Mouse (Mus musculus) CH12.LX (cell line): ENCODE results near the gene Zkscan14.

Experiments
- MAFK ChIP-seq: IDR thresholded peaks from 2 replicates; pipeline ENCODE4 v1.6.1; 2011; ENCODE audit warnings: low read length, improper control_type of control experiment; ENCODE audit not compliant: insufficient replicate concordance
- MAX ChIP-seq: IDR thresholded peaks from 2 replicates; pipeline ENCODE4 v1.6.1; 2011; ENCODE audit warnings: low read length, improper control_type of control experiment
- MYC ChIP-seq: IDR thresholded peaks from 2 replicates; pipeline ENCODE4 v1.6.1; 2011; ENCODE audit warnings: low read depth, mild to moderate bottlenecking, improper control_type of control experiment, low read length
- NELFE ChIP-seq: IDR thresholded peaks from 2 replicates; pipeline ENCODE4 v1.6.1; 2011; ENCODE audit warnings: low read depth, low read length, improper control_type of control experiment
- POLR2A ChIP-seq: IDR thresholded peaks from 2 replicates; pipeline ENCODE4 v1.6.1; 2011; ENCODE audit warnings: low read depth, mild to moderate bottlenecking, improper control_type of control experiment, low read length
- RAD21 ChIP-seq: IDR thresholded peaks from 2 replicates; pipeline ENCODE4 v1.6.1; 2011; ENCODE audit warnings: low read depth, mild to moderate bottlenecking, low read length, improper control_type of control experiment, moderate library complexity
- TCF12 ChIP-seq: IDR thresholded peaks from 2 replicates; pipeline ENCODE4 v1.6.1; 2014; ENCODE audit warnings: low read depth, mild to moderate bottlenecking, inconsistent platforms, low read length, improper control_type of control experiment
- ZKSCAN1 ChIP-seq: IDR thresholded peaks from 2 replicates; pipeline ENCODE4 v1.6.1; 2012; ENCODE audit warnings: low read depth, inconsistent platforms, low read length, improper control_type of control experiment, borderline replicate concordance
- ZMIZ1 ChIP-seq: IDR thresholded peaks from 2 replicates; pipeline ENCODE4 v1.6.1; 2012; ENCODE audit warnings: low read depth, mild to moderate bottlenecking, inconsistent platforms, low read length, improper control_type of control experiment

GRCm38 (mm10) chr5:145202446-145202845 lies 778 bp upstream of the Zkscan14 start:
- TF ChIP-seq ZMIZ1 (no peak), MAX (no peak), MYC (no peak), TCF12 (no peak), ZKSCAN1 (no peak), POLR2A (no peak), RAD21 (no peak; the same call in 1 of the 2 replicates), NELFE (no peak), MAFK (no peak)
